Mouse (Mus musculus) testis, postnatal 10 days (tissue): ENCODE data around the gene Oxsr1.
A peak's percentile ranks its signal among the peaks of the same experiment; 100 is the strongest.
"Not testable (repeated sequence)": the region's sequence is repeated elsewhere in the genome, so short reads cannot be mapped to it uniquely, and the experiment has no call there.

Experiments
- DNase-seq: peaks from one replicate; pipeline ENCODE4 v3.0.0; 2021; ENCODE audit warnings: low spot score

Gene Oxsr1

DNA sequence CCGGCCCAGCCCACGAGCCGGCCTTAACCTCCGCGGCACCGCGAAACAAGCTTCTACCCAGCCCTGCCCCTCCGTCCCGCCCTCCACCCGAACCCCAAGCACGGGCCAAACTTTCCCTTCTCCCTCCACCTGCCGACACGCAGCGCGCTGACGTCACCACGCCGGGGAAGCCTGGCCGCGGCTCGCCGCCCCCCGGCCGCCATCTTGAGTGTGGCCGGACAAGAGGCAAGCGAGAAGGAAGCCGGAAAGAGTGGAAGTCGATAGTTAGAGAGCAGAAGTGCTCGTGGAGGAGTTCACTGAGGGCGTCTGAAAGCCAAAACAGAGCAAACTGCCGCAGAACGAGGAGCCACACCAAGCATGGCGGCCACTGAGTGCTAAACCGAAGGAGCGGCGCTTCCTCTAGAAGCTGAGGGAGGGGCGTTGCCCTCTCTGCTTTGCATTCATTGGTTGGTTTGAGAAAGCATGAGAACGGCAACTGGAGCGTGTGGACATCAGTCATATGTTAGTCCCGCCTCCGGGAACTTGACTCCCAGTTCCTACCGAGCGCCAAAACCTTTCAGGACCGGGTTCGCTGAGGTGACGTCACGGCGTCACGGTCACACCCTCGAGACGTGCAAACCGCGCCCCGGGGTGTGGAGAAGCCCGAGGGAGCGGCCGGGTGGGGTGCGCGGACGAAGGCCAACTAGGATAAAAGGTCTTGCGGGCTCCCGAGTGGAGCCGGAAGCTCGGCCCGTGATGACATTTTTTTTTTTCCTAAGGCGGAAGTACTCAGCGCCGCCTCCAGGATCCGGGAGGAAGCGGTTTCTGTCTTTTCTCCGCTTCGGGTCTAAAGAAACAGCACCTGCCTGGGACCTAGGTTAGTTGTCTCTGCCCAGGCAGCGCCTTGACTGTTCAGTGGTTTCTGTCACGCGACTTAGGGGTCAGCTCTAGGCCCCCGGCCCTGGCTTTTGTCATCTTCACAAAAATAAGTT, at the start of gene Oxsr1:
Gene Oxsr1 (minus strand): TSS at position 139 of the 971 bp plus-strand sequence.
- DNase-seq = peak; percentile 97

DNA sequence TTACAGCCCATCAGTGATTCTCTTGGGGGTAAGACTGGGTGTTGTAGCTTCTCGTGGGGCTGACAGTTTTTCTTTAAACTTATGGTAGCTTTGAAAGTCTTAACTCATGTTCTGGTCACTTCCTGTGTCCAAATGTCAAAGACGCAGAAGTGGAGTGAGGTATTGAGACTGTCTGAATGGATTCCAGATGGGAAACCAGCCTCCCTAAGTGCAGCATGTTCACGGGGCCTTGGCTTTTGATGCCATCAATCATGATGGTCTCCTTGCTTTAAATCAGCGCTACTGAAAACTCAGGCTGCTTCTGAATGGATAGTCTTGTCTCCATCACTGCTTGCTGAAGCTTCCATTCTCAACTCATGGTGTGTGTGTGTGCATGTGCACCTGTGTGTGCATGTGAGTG, 49.0 kb upstream of the Oxsr1 start:
- DNase-seq = no peak

- not testable (repeated sequence) for DNase-seq
These were observed 48.5 kb upstream of the Oxsr1 start for GRCm38 (mm10) chr9:119370770-119371169.

DNA sequence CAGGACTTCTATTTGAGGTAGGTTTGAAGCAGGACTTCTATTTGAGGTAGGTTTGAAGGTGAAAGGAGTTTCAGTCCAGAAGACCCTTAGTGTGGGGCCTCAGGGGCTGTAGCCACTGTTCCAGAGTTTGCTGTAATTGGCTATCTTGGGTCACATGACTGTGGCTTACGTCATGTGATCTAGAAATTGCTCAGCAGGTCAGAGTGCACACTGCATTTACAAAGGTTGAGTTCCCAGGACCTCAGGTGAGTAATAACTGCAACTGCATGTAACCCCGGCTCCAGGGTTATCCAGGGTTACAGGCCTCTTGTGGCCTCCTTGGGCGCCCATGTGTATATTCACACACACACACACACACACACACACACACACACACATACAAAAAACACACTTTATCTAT, 46.1 kb upstream of the Oxsr1 start:
- no peak for DNase-seq

- DNase-seq = no peak
These were observed 43.1 kb upstream of the Oxsr1 start, which contains the start of gene Slc22a14 for GRCm38 (mm10) chr9:119365284-119365683. Gene Slc22a14, minus strand, starts transcription at chr9:119365553.

DNA sequence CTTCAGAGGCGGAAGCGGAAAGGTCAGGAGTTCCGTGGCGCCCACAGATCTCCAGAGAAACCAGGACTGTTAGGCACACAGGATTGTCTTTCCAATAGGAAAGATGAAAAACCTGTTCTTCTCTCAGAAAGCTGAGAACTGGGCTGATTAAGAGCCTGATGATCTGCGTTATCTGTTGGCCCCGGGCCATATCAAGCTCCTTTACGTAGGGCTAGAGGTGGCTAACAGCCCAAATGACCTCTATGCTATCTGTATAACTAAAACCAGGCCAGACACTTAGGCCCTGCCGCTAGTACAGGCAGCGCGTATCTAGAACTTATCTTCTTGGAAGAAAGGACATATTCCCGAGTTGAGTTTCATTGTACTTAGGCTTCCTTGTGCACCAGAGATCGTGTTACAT, 41.0 kb upstream of the Oxsr1 start:
- no peak for DNase-seq

DNA sequence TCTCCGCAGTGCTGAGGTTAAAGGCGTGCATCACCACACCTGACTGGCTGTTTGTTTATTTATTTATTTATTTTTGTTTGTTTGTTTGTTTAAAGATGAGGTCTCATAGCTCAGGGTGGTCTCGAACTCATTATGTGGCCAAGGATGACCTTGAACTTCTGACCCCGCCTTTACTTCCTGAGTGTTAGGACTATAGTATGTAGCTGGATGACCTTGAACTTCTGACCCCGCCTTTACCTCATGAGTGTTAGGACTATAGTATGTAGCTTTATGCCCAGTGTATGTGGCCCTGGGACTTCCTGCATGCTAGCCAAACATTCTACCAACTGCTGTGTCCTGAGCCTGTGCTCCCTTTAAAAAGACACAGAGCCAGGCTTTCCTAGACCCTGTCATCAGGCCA, 39.2 kb upstream of the Oxsr1 start:
- no peak for DNase-seq

DNA sequence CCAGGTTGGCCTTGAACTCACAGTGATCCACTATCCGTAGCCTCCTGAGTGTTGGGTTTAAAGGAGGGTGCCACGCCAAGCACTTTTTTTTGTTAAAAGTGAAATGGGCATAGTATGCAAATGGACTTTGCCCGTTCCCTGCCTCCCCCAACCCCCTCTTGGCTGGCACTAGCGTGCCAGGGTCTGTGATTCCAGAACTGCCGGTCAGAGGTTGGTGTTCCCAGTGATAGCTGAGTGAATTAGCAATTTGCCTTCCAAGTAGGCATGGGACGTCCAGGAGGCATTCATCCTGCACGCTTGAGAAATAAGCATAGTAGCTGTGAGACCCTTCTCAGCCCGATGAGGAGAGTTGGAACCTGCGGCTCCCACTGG, 35.8 kb upstream of the Oxsr1 start:
- DNase-seq = no peak

- DNase-seq = peak; percentile 96
These were observed 35.3 kb upstream of the Oxsr1 start, which contains the start of gene Xylb for GRCm38 (mm10) chr9:119357331-119358057. Gene Xylb, plus strand, starts transcription at chr9:119357381.

DNA sequence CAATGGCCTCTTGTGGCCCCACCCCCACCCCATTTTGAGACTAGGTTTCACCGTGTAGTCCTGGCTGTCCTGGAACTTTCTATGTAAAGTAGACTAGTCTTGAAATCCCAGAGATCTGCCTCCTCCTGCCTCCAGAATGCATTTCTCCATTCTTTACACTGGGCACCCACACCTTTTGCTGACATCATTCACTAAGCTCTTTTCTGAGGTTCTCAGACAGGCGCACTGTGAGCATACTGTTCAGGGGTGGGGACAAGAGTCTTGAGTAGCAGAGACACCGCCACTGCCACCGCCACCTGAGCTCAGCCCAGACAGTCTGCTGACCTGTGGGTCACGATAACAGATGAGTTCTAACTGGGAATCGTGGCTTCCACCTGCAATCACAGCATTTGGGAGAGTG, 33.7 kb upstream of the Oxsr1 start:
- no peak for DNase-seq

DNA sequence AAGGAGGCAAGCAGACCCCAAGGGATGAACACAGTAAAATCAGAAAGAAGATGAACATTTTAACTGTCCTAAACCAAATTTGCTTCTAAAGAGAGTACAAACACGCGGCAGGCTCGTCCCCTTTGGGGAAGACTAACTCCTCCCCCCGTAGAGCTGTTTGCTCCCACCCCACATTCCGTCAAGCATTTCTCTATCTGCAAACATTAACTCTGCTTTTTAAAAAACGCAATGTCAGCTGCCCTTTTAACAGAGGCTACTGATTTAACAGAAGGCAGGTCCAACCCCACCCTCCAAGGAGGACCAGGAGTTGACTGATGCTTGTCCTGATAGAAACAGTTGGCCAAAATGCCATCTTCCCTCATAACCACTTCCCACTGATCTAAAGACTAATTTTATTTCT, 31.7 kb upstream of the Oxsr1 start:
- no peak for DNase-seq

DNA sequence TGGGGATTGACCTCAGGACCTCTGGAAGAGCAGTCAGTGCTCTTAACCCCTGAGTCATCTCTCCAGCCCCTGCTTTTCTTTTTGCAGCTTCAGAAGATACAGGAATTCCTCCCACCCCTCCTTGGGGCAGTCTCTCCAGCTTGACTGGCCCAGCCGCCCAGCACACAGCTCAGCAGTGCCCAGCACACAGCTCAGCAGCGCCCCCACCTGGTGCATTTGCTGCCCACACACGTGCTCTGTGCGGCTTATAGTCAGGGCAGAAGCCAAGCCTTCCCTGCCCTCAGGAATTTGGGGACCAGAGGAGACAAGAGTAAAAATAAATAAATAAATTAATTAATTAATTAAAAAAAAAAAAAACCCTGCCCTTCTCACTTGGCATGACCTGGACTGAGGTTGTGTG, 29.8 kb upstream of the Oxsr1 start:
- peak; percentile 92 for DNase-seq

DNA sequence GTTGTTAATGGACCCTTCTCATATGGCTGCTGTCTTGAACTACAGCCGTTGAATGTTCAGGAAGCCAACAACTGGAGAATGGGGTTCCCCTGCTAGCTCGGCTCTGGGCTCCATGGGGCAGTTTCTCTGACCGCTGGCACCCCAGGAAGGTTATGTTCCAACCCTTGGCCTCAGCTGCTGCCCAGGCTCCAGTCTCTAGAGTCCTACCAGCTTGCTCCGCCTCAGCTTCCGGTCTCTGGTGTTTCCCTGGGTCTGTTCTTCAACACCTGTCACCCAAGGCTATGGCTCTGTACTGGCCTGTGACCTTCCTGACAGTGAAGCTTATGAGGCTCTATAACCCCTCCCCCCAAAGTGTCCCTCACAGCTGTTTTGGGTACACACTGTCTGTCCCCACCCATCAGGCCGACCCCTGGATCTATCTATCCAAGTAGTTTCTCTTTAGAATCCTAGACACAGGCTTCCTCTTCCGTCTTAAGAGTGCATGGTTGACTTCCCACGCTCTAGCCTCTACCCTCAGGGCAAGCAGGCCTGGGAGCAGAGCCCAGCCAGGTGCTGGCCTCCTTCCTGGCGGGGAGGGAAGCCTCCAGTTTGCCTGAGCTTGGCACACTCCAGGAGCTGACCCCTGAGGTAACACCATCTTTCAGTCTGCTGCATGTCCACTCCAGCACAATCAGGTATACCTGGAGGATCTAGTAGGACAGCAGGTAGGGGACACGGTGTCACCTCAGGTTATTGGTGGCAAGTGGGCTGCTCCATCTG, 28.9 kb upstream of the Oxsr1 start:
- DNase-seq = no peak

DNA sequence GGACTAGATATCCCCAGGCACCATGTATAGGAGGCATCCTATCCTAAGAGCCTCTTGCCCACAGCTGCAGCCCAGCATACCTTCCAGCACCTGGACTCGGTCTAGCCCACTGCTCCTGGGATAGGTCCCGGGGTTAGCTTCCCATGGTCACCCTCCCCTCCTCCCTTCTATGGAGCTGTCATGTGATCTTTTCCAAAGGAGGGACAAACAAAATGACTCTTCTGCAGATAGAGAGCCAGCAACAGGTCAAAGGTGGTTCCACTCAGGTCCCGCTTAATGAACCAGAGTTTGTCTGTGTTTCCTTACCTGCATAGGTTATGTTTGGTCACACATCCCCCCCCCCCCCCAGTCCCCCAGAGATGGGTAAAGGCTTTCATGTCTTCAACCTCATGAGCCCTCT, 28.3 kb upstream of the Oxsr1 start:
- DNase-seq = no peak

DNA sequence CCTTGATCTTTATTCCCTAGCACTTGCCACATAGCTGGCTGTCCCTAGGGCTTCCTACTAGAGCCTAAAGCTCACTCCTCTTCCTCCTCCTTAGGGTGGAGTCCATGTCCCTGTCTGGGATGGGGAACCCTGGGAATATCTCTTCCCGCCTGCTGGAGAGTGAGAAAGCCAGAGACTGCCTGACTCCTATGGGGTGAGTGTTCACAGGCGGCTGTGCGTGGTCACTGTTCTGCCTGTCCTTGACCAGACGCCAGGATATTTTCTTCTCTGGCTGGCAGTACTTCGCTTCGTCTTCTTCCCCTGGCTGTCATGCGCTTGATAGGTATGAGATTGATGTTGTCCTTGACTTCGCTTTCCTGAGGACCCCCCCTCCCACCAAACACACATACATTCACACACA, 24.1 kb upstream of the Oxsr1 start:
- DNase-seq = no peak

GRCm38 (mm10) chr9:119342728-119343127, 20.5 kb upstream of the Oxsr1 start:
- no peak for DNase-seq

DNA sequence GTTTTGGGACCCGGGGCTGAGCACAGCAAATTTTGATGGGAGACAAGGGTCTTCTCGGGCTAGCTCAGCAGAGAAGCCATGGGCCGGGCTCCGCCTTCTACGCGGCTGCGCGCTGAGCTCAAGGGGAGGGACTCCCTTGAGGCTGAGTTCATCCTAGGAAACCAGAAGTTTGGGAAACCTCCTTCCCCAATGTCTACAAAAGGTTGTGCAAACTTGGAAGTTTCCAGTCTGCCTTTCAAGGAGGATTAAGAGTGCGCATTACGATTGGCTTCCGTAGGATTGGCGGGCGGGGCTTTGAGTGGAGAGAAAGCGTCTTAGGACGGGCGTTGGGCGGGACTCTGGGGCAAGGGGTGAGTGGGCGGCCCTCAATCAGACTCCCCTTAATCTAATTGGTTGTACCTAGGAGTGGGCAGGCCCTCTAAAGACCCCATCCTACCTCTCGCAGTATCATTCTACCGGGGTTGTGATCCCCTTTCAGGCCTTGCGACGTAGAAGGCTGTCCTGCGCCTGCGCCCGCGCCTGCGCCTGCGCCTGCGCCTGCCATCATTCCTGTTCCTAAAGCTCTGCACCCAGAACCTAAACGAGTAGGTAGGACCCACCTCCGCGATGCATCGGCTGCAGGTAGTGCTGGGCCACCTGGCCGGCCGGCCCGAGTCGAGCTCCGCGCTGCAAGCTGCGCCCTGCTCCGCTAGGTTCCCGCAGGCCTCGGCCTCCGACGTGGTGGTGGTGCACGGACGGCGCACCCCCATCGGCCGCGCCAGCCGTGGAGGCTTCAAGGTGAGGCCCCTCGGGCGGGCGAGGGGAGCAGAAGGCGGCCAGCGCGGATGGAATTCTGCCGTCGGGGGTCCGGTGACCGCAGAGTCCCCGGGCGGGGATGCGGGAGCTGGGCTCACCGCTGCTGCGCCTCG, 18.9 kb upstream of the Oxsr1 start, which contains the start of gene Myd88:
Gene Myd88 (minus strand): TSS at position 503 of the 908 bp plus-strand sequence.
- peak; percentile 94 for DNase-seq

DNA sequence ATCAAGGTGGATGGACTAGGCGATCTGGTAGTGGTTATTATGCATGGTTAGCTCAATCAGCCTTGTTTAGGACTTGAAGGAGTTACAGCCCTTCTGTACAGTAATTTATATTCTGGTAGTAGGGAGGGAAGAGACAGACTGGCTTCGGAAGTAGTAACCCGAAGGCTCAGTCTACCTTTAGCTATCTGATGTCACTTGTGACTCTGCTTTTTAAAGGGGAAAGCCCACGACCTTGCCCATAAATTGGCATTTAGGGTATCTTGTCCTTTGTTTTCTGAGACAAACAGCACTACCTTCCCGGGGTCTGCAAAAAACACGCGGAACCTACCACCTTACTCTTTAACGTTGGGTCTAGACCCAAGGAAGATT, 18.0 kb upstream of the Oxsr1 start:
- DNase-seq = no peak

- peak; percentile 83 for DNase-seq
These were observed 17.5 kb upstream of the Oxsr1 start, which contains the start of gene Acaa1a for GRCm38 (mm10) chr9:119339558-119340211. Gene Acaa1a, plus strand, starts transcription at chr9:119339676.

- DNase-seq = no peak
These were observed 16.9 kb upstream of the Oxsr1 start for GRCm38 (mm10) chr9:119339106-119339505.

DNA sequence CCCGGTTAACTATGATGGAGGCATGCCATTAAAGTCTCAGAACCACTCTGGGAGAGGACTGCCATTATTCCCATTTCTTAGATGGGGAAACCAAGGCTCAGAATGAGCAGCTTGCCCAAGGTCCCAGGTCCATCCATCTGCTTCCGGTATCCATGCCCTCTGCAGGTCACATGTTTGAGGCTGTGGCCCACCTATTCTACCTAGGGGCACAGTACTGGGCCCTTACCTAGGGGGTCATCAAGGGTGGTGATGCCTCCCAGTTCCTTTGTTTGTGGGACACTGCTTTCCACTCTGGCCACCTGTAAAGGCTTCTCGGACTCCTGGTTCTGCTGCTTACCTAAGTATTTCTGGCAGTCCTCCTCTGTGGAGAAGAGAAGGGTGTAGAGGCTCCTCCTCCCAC, 16.1 kb upstream of the Oxsr1 start:
- no peak for DNase-seq
